Mouse (Mus musculus) frontal cortex, adult 2 months (tissue): ENCODE measurements around the gene Ninl. TPM values are rescaled to one million over a fixed set of nuclear protein-coding genes. Genes with fewer than 3 reads are reported as not detected.
A peak's percentile ranks its signal among the peaks of the same experiment; 100 is the strongest.
"Not testable (repeated sequence)": the region's sequence is repeated elsewhere in the genome, so short reads cannot be mapped to it uniquely, and the experiment has no call there.

ENCODE experiments used
- DNase-seq, 2 experiments: peaks; one replicate each; pipeline ENCODE4 v3.0.0; 2022; ENCODE audit warnings: low spot score in 1 of 2; ENCODE audit errors: extremely low spot score in 1 of 2
- polyA plus RNA-seq: library from polyadenylated mRNA; depleted of rRNA; stranded (reverse); fragments of >200 nt; gene quantifications from 2 replicates; pipeline ENCODE4 v1.2.3, GENCODE M21; 2012

Gene Ninl
- polyA plus RNA-seq, 1 experiment: 7.2 TPM

GRCm38 (mm10) chr2:150959521-150959920 lies 79.7 kb downstream of the Ninl start:
- DNase-seq: peak; percentile 30 to 59

GRCm38 (mm10) chr2:150955859-150956258 lies 83.3 kb downstream of the Ninl start:
- no peak for DNase-seq

- DNase-seq: no peak
Measured at GRCm38 (mm10) chr2:150951201-150951600, 88.0 kb downstream of the Ninl start.

DNA sequence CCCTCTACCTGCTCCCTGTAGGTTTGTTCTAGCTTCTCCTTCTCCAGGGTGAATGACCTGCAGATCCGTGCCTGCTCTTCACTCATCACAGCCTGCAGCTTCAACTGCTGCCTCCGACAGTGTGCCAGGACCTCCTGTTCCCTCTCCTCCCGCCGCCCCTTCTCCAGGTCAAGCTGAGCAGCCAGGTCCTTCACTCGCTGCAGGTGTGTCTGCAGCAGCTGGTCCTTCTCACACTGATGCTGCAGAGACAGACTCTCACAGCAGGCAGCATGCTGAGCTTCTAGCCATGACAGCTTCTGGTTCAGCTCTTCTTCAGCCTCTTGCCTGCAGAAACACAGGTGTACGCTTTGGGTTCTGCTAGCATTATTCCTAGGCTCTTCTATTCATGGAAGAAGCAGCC lies 89.1 kb downstream of the Ninl start:
- no peak for DNase-seq

- DNase-seq: no peak
Measured at GRCm38 (mm10) chr2:150949652-150950051, 89.5 kb downstream of the Ninl start.

DNA sequence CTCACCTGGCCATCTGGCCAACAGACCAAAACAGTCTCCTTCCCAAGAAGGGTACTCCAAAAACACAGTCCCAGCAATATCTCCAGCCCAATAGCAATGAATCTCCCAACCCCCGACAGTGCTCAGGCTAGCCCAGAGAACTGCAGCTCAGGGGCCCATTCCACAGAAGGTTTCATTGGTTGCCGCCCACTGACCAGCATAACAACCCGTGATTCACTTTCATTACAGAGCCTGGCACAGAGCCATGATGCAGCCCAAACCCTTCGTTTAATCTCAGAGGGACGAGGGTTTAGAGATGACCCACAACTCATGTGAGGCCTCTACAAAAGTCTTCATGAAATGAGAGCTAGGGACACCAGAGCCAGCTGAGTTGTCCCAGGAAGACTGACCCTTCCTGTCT lies 90.4 kb downstream of the Ninl start:
- no peak for DNase-seq

DNA sequence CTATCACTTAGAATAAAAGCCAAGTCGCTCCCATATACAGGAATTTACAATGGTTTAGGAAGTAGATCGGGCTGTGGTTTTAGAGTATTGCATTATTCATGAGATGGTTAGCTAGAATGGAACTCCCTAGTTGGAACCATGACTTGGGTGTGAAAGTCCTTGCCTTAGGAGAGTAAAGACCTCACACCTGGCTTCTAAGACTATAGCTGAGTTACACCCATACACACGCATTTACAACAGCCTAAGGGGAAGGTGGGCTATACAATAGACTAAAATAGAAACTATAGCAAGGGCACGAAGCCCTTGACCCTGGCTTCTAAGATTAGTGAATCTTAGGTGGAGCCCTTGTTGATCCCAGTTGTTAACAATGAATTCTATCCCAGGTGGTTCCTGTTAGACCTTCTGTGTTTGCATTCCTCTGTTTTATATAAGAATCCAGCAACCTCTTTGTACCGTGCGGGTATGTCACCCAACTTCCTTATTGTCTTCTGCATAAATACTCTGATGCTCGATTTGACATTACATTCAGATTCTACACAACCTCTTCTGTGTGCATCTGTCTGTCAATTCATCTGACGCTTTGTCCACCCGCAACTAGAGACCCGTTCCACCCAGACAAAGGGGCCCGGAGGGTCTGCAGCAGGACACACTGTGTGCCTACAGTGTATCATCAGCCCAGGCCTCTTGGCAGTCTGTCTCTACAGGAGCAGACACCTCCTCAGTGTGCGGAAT lies 91.1 kb downstream of the Ninl start:
- DNase-seq: not testable (repeated sequence)

- DNase-seq: not testable (repeated sequence)
Measured at GRCm38 (mm10) chr2:150947341-150947740, 91.8 kb downstream of the Ninl start.

- DNase-seq: no peak
Measured at GRCm38 (mm10) chr2:150944017-150944416, 95.2 kb downstream of the Ninl start.

GRCm38 (mm10) chr2:150934659-150935058 lies 104.5 kb downstream of the Ninl start:
- no peak for DNase-seq

- no peak for DNase-seq
Measured at GRCm38 (mm10) chr2:150933482-150933881, 105.7 kb downstream of the Ninl start.

GRCm38 (mm10) chr2:150930806-150931205 lies 108.4 kb downstream of the Ninl start:
- no peak for DNase-seq

- DNase-seq: no peak
Measured at GRCm38 (mm10) chr2:150929156-150929555, 110.0 kb downstream of the Ninl start.

GRCm38 (mm10) chr2:150927038-150927720 lies 112.0 kb downstream of the Ninl start:
- DNase-seq: no peak

- no peak for DNase-seq
Measured at GRCm38 (mm10) chr2:150923505-150923904, 115.7 kb downstream of the Ninl start.

GRCm38 (mm10) chr2:150923026-150923425 lies 116.2 kb downstream of the Ninl start:
- DNase-seq: no peak

DNA sequence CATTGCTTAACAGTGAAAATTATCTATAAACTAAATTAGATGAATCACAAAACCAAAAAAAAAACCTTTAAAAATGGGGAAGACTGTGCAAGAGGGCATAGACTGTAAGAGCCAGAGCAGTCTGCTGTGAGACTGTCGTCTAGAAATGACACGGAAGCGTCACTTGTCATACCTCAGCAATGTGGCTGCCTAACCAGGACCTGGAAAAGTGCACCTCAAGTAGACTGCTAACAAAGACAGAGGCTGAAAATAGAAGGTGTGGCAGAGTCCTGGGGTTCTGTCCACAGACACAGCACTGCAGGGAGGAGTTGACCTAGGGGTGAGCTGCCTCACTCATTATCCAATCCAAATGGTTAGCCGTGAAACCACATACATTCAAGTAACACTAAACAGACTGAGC lies 117.0 kb downstream of the Ninl start:
- no peak for DNase-seq

DNA sequence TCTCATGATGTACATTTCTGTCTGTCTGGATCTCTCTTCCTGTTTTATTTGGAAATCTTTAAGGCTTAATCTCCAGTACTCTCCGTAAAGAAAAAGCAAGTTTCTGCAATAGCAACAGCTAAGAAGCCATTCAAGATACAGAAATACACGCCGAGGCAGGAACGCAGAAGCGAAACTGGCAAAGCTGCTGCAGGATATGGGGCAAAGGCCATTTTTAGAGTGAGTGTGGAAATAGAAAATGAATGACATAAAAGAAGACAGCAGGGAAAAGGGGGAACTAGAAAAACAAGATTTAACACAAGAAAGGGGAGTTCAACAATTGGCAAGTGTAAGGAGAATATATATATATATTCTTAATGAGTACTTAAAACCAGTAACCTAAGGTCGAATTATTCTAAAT lies 117.5 kb downstream of the Ninl start:
- DNase-seq: no peak

DNA sequence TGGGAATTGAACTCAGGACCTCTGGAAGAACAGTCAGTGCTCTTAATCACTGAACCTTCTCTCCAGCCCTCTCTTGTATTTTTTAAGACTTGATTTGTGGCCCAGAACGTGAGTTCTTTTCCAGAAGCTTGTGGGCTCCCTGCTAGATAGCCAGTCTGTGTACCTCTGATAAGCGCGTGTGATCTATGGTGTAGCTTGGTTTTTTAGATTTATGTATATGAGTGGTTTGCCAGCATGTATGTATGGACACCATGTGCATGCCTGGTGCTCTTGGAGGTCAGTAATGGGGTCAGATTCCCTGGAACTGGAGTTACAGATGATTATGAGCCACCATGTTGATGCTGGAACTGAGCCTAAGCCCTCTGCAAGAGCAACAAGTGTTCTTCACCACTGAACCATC lies 118.6 kb downstream of the Ninl start:
- no peak for DNase-seq

GRCm38 (mm10) chr2:150918720-150919119 lies 120.5 kb downstream of the Ninl start:
- no peak for DNase-seq

- DNase-seq: no peak
Measured at GRCm38 (mm10) chr2:150915786-150916185, 123.4 kb downstream of the Ninl start.
